8 mouse cellular contexts compared by ENCODE assay signal in genomic region chr19:33223276-33223675, GRCm38 (mm10).
DNase-seq lines count a peak whose midpoint lies in the region; ATAC-seq and TF ChIP-seq lines count a peak whose summit lies in the region.

No protein-coding gene starts in this region.

- intact Hi-C loops in left cerebral cortex, adult 2 months (cut with DNase I), result no loop called here
- intact Hi-C loops in heart, postnatal 10 days (cut with DNase I), result loop anchor here (5.0 kb wide), 1 partner anchor 111 kb away; no protein-coding TSS in a partner anchor

- no peak for DNase-seq in left cerebral cortex, adult 2 months (ENCODE audit: extremely low spot score in 1 of 2, low spot score in 2 of 2)
- no peak for DNase-seq in left cerebral cortex, adult 18-20 months (ENCODE audit: low spot score in 2 of 2)
- DNase-seq in adrenal gland, adult 2 months, result peak; percentile 83
- DNase-seq in heart, postnatal 10 days, result peak; percentile 43 to 54
- DNase-seq in lung, postnatal 14 days, result peak; percentile 59
- DNase-seq in spleen, postnatal 14 days (ENCODE audit: low spot score in 2 of 2), result no peak
- DNase-seq in frontal cortex, postnatal 14 days (ENCODE audit: low spot score in 2 of 2), result no peak

- no peak for TF ChIP-seq CTCF in left cerebral cortex, adult 2 months (IDR thresholded peaks at IDR 0.05)

- ATAC-seq in megakaryocyte progenitor cell, adult 5-6 weeks (replicated peaks; ENCODE audit: poor library complexity), result no peak

- H3K4me3 ChIP-seq in left cerebral cortex, adult 2 months, result no peak overlapping the region

- peak overlapping the region; percentile 78 for H3K27ac ChIP-seq in left cerebral cortex, adult 2 months

Comparison
In these comparisons a context has a peak if more than half of its experiments do, and no peak if none do; other contexts are left out.
1. DNase-seq: peak in adrenal gland, adult 2 months (single experiment), heart, postnatal 10 days (2 of 2) and lung, postnatal 14 days (single experiment); none in left cerebral cortex, adult 2 months (0 of 2), left cerebral cortex, adult 18-20 months (0 of 2), spleen, postnatal 14 days (0 of 2) and frontal cortex, postnatal 14 days (0 of 2).